Mouse (Mus musculus): ENCODE data around the gene Cdc45. TPM values are rescaled to one million over a fixed set of nuclear protein-coding genes. Genes with fewer than 3 reads are reported as not detected.

Cdc45 gene
- polyA plus RNA-seq, 1 experiment from 2014 or later: 41.5 TPM

- Histone ChIP-seq H3K27ac (ENCODE audit: low read depth, low read length) (no peak overlapping the region), H3K36me3 (ENCODE audit: control insufficient read depth, insufficient read depth, low read length) (peaks cover 3% of the 10 kb centered on the region; the same call in 1 of the 2 replicates), H3K9me3 (replicated peaks; ENCODE audit: control insufficient read depth, low read length) (no peaks in the 10 kb centered on the region), H3K4me3 (ENCODE audit: low read depth, low read length) (no peak overlapping the region), H3K27me3 (ENCODE audit: control insufficient read depth, insufficient read depth, low read length) (peaks cover 46% of the 10 kb centered on the region), H3K4me1 (ENCODE audit: control insufficient read depth, insufficient read depth, low read length) (peaks cover 15% of the 10 kb centered on the region), H3K9ac (ENCODE audit: low read depth, low read length) (no peak overlapping the region), H3K4me2 (peak overlapping the region; percentile 76; the same call in 1 of the 2 replicates)
- ATAC-seq (replicated peaks; ENCODE audit: insufficient number of reproducible peaks, low FRiP score, low TSS enrichment): no peak
- WGBS (ENCODE audit: insufficient replicate concordance): 62% methylated on average over 2 of the region's 2 CpGs
Measured at GRCm38 (mm10) chr16:18778461-18778860, 33.3 kb downstream of the Cdc45 start.

- H3K4me2 ChIP-seq: peak overlapping the region; percentile 76
- 2% methylated on average over 80 of the region's 80 CpGs for WGBS (ENCODE audit: insufficient replicate concordance)
- peak overlapping the region; percentile 38 for H3K4me3 ChIP-seq (ENCODE audit: low read depth, low read length)
- peaks cover 3% of the 10 kb centered on the region; the same call in 1 of the 2 replicates for H3K36me3 ChIP-seq (ENCODE audit: control insufficient read depth, insufficient read depth, low read length)
- no peaks in the 10 kb centered on the region for H3K9me3 ChIP-seq (replicated peaks; ENCODE audit: control insufficient read depth, low read length)
- H3K9ac ChIP-seq (ENCODE audit: low read depth, low read length): peak overlapping the region; percentile 55; the same call in 1 of the 2 replicates
- peak; percentile 37; the same call in 1 of the 2 replicates for ATAC-seq (replicated peaks; ENCODE audit: insufficient number of reproducible peaks, low FRiP score, low TSS enrichment)
- H3K27me3 ChIP-seq (ENCODE audit: control insufficient read depth, insufficient read depth, low read length): peaks cover 46% of the 10 kb centered on the region
- H3K4me1 ChIP-seq (ENCODE audit: control insufficient read depth, insufficient read depth, low read length): peaks cover 16% of the 10 kb centered on the region
- H3K27ac ChIP-seq (ENCODE audit: low read depth, low read length): no peak overlapping the region
Measured at GRCm38 (mm10) chr16:18777101-18778080, 34.4 kb downstream of the Cdc45 start.

- H3K9me3 ChIP-seq (replicated peaks; ENCODE audit: control insufficient read depth, low read length): no peaks in the 10 kb centered on the region
- peaks cover 16% of the 10 kb centered on the region for H3K4me1 ChIP-seq (ENCODE audit: control insufficient read depth, insufficient read depth, low read length)
- peak within 1 kb of the TSS; percentile 76 for H3K4me2 ChIP-seq
- H3K36me3 ChIP-seq (ENCODE audit: control insufficient read depth, insufficient read depth, low read length): peaks cover 3% of the 10 kb centered on the region; the same call in 1 of the 2 replicates
- peak; percentile 36 for ATAC-seq (replicated peaks; ENCODE audit: insufficient number of reproducible peaks, low FRiP score, low TSS enrichment)
- H3K4me3 ChIP-seq (ENCODE audit: low read depth, low read length): peak within 1 kb of the TSS; percentile 38
- 7% methylated on average over 19 of the region's 19 CpGs for WGBS (ENCODE audit: insufficient replicate concordance)
- 0 out of 2 replicates have a peak within 1 kb of the TSS, but pooled peaks have one; percentile 6 for H3K27ac ChIP-seq (ENCODE audit: low read depth, low read length)
- H3K9ac ChIP-seq (ENCODE audit: low read depth, low read length): peak within 1 kb of the TSS; percentile 55; the same call in 1 of the 2 replicates
- peaks cover 46% of the 10 kb centered on the region for H3K27me3 ChIP-seq (ENCODE audit: control insufficient read depth, insufficient read depth, low read length)
Measured at GRCm38 (mm10) chr16:18776556-18777100, 35.2 kb downstream of the Cdc45 start, which contains the start of gene Cldn5. Gene Cldn5 (plus strand): TSS chr16:18776847.

- H3K27ac ChIP-seq (ENCODE audit: low read depth, low read length): 0 out of 2 replicates have a peak overlapping the region, but pooled peaks have one; percentile 6
- H3K9ac ChIP-seq (ENCODE audit: low read depth, low read length): no peak overlapping the region
- H3K4me3 ChIP-seq (ENCODE audit: low read depth, low read length): peak overlapping the region; percentile 38
- peaks cover 16% of the 10 kb centered on the region for H3K4me1 ChIP-seq (ENCODE audit: control insufficient read depth, insufficient read depth, low read length)
- peaks cover 3% of the 10 kb centered on the region; the same call in 1 of the 2 replicates for H3K36me3 ChIP-seq (ENCODE audit: control insufficient read depth, insufficient read depth, low read length)
- peak overlapping the region; percentile 76 for H3K4me2 ChIP-seq
- H3K27me3 ChIP-seq (ENCODE audit: control insufficient read depth, insufficient read depth, low read length): peaks cover 46% of the 10 kb centered on the region
- ATAC-seq (replicated peaks; ENCODE audit: insufficient number of reproducible peaks, low FRiP score, low TSS enrichment): no peak
- no peaks in the 10 kb centered on the region for H3K9me3 ChIP-seq (replicated peaks; ENCODE audit: control insufficient read depth, low read length)
- 38% methylated on average over 18 of the region's 18 CpGs for WGBS (ENCODE audit: insufficient replicate concordance)
Measured at GRCm38 (mm10) chr16:18775621-18776555, 35.9 kb downstream of the Cdc45 start.

- 13% methylated on average over 2 of the region's 2 CpGs for WGBS (ENCODE audit: insufficient replicate concordance)
Measured at GRCm38 (mm10) chr16:18773936-18774335, 37.9 kb downstream of the Cdc45 start.

GRCm38 (mm10) chr16:18769501-18769900 is 42.3 kb downstream of the Cdc45 start:
- Histone ChIP-seq H3K9me3 (replicated peaks; ENCODE audit: control insufficient read depth, low read length) (no peaks in the 10 kb centered on the region), H3K27ac (ENCODE audit: low read depth, low read length) (no peak overlapping the region), H3K4me1 (ENCODE audit: control insufficient read depth, insufficient read depth, low read length) (peaks cover 10% of the 10 kb centered on the region), H3K4me2 (no peak overlapping the region), H3K36me3 (ENCODE audit: control insufficient read depth, insufficient read depth, low read length) (no peaks in the 10 kb centered on the region), H3K27me3 (ENCODE audit: control insufficient read depth, insufficient read depth, low read length) (no peaks in the 10 kb centered on the region), H3K4me3 (ENCODE audit: low read depth, low read length) (no peak overlapping the region), H3K9ac (ENCODE audit: low read depth, low read length) (no peak overlapping the region)
- WGBS (ENCODE audit: insufficient replicate concordance): 73% methylated on average over 1 of the region's 1 CpGs
- no peak for ATAC-seq (replicated peaks; ENCODE audit: insufficient number of reproducible peaks, low FRiP score, low TSS enrichment)

More at GRCm38 (mm10) chr16:18773936-18774335, 37.9 kb downstream of the Cdc45 start:
- H3K27me3 ChIP-seq (ENCODE audit: control insufficient read depth, insufficient read depth, low read length): peaks cover 40% of the 10 kb centered on the region
- H3K9me3 ChIP-seq (replicated peaks; ENCODE audit: control insufficient read depth, low read length): no peaks in the 10 kb centered on the region
- H3K4me3 ChIP-seq (ENCODE audit: low read depth, low read length): no peak overlapping the region
- ATAC-seq (replicated peaks; ENCODE audit: insufficient number of reproducible peaks, low FRiP score, low TSS enrichment): no peak
- H3K4me1 ChIP-seq (ENCODE audit: control insufficient read depth, insufficient read depth, low read length): peaks cover 16% of the 10 kb centered on the region
- no peak overlapping the region for H3K9ac ChIP-seq (ENCODE audit: low read depth, low read length)
- no peak overlapping the region for H3K27ac ChIP-seq (ENCODE audit: low read depth, low read length)
- H3K4me2 ChIP-seq: no peak overlapping the region
- no peaks in the 10 kb centered on the region for H3K36me3 ChIP-seq (ENCODE audit: control insufficient read depth, insufficient read depth, low read length)

GRCm38 (mm10) chr16:18766390-18766789 is 45.4 kb downstream of the Cdc45 start:
- 63% methylated on average over 4 of the region's 4 CpGs for WGBS (ENCODE audit: insufficient replicate concordance)
- H3K4me1 ChIP-seq (ENCODE audit: control insufficient read depth, insufficient read depth, low read length): no peaks in the 10 kb centered on the region
- no peak overlapping the region for H3K9ac ChIP-seq (ENCODE audit: low read depth, low read length)
- no peaks in the 10 kb centered on the region for H3K9me3 ChIP-seq (replicated peaks; ENCODE audit: control insufficient read depth, low read length)
- H3K36me3 ChIP-seq (ENCODE audit: control insufficient read depth, insufficient read depth, low read length): no peaks in the 10 kb centered on the region
- H3K27me3 ChIP-seq (ENCODE audit: control insufficient read depth, insufficient read depth, low read length): no peaks in the 10 kb centered on the region
- ATAC-seq (replicated peaks; ENCODE audit: insufficient number of reproducible peaks, low FRiP score, low TSS enrichment): no peak
- no peak overlapping the region for H3K27ac ChIP-seq (ENCODE audit: low read depth, low read length)
- H3K4me3 ChIP-seq (ENCODE audit: low read depth, low read length): no peak overlapping the region
- H3K4me2 ChIP-seq: no peak overlapping the region

GRCm38 (mm10) chr16:18762960-18763359 is 48.8 kb downstream of the Cdc45 start:
- no peak overlapping the region for H3K4me2 ChIP-seq
- H3K9ac ChIP-seq (ENCODE audit: low read depth, low read length): no peak overlapping the region
- H3K36me3 ChIP-seq (ENCODE audit: control insufficient read depth, insufficient read depth, low read length): no peaks in the 10 kb centered on the region
- no peaks in the 10 kb centered on the region for H3K9me3 ChIP-seq (replicated peaks; ENCODE audit: control insufficient read depth, low read length)
- 67% methylated on average over 3 of the region's 3 CpGs for WGBS (ENCODE audit: insufficient replicate concordance)
- H3K27me3 ChIP-seq (ENCODE audit: control insufficient read depth, insufficient read depth, low read length): no peaks in the 10 kb centered on the region
- H3K27ac ChIP-seq (ENCODE audit: low read depth, low read length): no peak overlapping the region
- no peaks in the 10 kb centered on the region for H3K4me1 ChIP-seq (ENCODE audit: control insufficient read depth, insufficient read depth, low read length)
- no peak for ATAC-seq (replicated peaks; ENCODE audit: insufficient number of reproducible peaks, low FRiP score, low TSS enrichment)
- H3K4me3 ChIP-seq (ENCODE audit: low read depth, low read length): no peak overlapping the region

Measured in heart, embryonic 11.5 days (tissue).